Mouse (Mus musculus) brain, embryonic 14.5 days (tissue): ENCODE results near the gene Klf17.

Experiments
- CTCF ChIP-seq: fragments of 200-500 bp; IDR thresholded peaks from 2 replicates; pipeline ENCODE4 v1.5.1; 2012; ENCODE audit warnings: inconsistent platforms, mild to moderate bottlenecking, moderate library complexity, borderline replicate concordance; ENCODE audit not compliant: insufficient read depth, insufficient read length; ENCODE audit errors: extremely low read depth
- POLR2A ChIP-seq: fragments of 200-500 bp; IDR thresholded peaks from 2 replicates; pipeline ENCODE4 v1.6.1; 2012; ENCODE audit warnings: mild to moderate bottlenecking, inconsistent platforms, borderline replicate concordance; ENCODE audit not compliant: poor library complexity, insufficient read depth, insufficient read length, severe bottlenecking; ENCODE audit errors: extremely low read depth

- TF ChIP-seq CTCF (no peak), POLR2A (no peak)
Measured at GRCm38 (mm10) chr4:117813591-117814192, 48.2 kb upstream of the Klf17 start.
